14 mouse cellular contexts compared by ENCODE assay signal in genomic region chr2:68843330-68843729, GRCm38 (mm10).
"Had no signal": no experiment of that assay in that cellular context is flagged by ENCODE, and none has a peak within 500 bp of the region (broad histone marks: within the 10 kb centered on the region; RNA-seq: fewer than 3 reads in every experiment).

No protein-coding gene starts in this region.

- ATAC-seq: midbrain, embryonic 13.5 days; midbrain, embryonic 15.5 days had no signal

- DNase-seq: lung, adult 18-20 months; lung, embryonic 14.5 days; lung, postnatal 10 days; lung, postnatal 4 days; retina, postnatal 1 day; right cerebral cortex, adult 18-20 months; right cerebral cortex, postnatal 25 days; right cerebral cortex, postnatal 4 days; spleen, adult 18-20 months; thymus, adult 18-20 months; thymus, postnatal 14 days; thymus, postnatal 36 days had no signal
